Mouse (Mus musculus) C2C12 (cell line): ENCODE measurements around the gene Kcnh1.

Experiments used
- CTCF ChIP-seq: IDR thresholded peaks from one replicate; pipeline ENCODE4 v1.5.1; 2011; ENCODE audit not compliant: control insufficient read depth, insufficient read depth, insufficient read length
- MAX ChIP-seq: IDR thresholded peaks from one replicate; pipeline ENCODE4 v1.6.1; 2011; ENCODE audit warnings: mild to moderate bottlenecking, control low read depth

- TF ChIP-seq CTCF (no peak), MAX (no peak)
These were observed 136.5 kb downstream of the Kcnh1 start for GRCm38 (mm10) chr1:192327052-192327451.
